Mouse (Mus musculus) left cerebral cortex, adult 9 months (tissue): ENCODE results near the gene Carm1.
"Not testable (repeated sequence)": the region's sequence is repeated elsewhere in the genome, so short reads cannot be mapped to it uniquely, and the experiment has no call there.

Source experiments
- DNase-seq, 2 experiments: peaks; one replicate each; pipeline ENCODE4 v3.0.0; 2022; ENCODE audit warnings: low spot score in 2 of 2

Gene Carm1

DNA sequence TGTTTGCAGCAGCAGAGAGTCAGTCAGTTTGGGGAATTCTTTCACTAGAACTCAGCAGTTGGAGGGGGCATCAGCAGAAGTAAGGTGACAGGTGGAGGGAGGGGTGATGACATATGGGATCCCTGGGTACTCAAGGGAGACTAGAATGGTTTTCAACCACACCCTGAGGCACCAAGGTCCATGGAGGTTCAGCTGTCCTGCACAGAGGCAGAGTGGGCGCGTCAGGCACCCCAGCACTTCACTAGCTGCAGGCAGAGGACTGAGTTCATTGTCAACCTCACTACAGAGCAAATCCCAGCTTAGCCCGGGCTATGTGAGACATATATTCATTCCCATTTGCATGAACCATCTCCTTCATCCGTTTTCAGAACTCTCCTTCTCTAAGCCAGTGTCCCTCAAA, 9.7 kb upstream of the Carm1 start:
- DNase-seq = no peak

DNA sequence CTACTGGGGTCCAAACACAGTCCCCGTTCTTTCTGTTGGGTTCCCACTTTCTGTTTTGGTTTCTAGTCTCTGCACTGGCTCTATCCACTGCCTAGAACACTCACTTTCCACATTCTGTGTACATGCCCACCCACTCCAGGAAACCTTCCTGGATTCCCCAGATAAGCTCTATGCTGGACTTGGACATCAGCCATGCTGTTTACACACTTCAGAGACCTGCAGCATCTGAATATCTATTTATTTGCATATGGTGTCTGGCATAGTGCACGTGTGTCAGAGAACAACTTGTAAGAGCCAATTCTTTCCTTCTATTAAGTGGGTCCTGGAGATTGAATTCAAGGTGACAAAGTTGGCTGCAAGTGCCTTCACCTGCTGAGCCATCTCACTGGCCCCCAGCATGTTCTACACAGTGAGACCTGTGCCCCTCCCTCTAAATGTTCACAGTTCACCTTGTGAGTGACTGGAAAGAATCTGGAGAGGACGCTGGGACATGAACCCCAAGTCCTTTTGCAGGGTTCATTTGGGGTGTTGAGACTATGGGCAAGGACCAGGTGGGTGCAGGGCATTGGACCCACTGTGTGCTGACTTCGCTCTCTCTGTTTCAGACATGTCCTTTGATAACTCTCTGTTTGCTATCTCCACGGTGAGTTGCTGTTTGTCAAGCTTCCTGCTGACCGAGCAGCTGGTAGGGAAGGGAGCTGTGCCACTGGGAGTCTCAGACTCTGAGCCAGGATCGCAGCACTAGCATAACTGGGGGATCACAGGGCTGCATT, 6.5 kb upstream of the Carm1 start:
- no peak for DNase-seq

DNA sequence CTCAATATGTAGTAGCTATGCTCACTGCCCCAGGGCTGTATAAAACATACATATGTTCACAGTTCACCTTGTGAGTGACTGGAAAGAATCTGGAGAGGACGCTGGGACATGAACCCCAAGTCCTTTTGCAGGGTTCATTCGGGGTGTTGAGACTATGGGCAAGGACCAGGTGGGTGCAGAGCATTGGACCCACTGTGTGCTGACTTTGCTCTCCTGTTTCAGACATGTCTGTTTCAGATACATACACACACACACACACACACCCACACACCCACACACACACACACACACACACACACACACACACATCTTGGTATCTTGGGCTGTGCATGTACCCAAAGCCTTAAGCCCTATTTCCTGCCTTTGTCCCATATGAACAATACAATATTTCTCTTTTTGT, 4.7 kb upstream of the Carm1 start:
- not testable (repeated sequence) for DNase-seq

DNA sequence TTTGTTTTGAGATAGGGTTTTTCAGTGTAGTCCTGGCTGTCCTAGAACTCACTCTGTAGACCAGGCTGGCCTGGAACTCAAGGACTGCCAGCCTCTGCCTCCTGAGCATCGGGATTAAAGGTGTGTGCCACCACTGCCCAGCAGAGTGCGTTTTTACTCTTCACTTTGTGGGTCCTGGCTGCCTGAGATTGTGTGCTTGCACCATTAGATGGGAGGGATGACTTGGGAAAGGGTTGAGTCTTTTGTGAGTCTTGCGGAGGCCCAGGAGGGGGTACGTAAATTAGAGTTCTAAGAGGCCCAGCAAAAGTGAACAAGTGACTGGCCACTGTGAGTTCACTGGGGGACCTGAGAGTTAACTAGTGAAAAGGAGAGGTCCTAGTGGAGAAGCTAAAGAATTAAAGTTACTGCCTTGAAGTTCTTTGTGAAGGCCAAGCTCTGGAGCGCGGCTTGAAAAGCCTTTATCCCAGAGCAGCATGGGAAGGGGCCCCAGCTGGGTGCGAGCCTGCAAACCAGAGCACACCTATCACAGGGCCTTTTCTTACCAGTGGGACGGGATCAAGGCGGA, 1.3 kb upstream of the Carm1 start:
- no peak for DNase-seq

DNA sequence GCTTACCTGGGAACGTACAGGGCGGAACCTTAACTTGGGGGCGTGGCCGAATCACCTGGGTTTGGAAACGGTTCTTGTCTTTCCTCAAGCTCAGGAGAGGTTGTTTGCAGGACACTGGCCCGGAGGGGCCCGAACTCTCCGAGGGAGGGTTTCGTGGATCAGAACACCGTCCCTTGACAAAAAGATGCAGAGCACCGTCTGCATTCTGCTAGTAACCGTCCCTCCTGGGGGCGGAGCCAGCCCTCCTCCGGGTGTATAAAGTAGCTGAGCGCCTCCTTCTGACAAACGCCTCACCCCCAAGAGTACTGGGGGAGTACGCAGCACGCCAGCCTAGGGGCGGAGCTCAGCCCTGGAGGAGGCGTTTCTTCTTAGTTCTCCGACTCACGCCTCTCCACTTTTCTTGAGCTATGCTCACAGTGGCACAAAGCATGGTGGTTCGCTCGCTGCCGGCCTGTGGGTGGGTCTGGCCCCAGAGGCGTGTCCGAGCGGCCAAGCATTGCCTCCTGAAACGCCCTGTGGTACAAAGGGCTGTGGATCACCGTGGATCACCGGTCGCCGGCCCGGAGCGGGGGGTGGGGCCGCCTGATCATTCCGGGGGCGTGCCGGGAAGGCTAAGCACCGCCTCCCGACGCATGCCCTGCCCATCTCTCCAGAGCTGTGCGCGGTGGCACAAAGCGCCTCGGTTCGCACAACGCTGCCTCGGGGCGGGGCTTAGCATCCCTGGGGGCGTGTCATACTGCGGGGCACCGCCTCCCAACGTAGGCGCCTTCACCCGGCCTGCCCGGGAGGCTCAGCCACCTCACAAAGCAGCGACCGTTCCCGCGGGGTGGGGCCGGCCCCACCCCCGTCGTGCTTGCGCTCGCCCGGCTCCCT, 542 bp upstream of the Carm1 start:
- DNase-seq = peak; percentile 98 to 99

DNA sequence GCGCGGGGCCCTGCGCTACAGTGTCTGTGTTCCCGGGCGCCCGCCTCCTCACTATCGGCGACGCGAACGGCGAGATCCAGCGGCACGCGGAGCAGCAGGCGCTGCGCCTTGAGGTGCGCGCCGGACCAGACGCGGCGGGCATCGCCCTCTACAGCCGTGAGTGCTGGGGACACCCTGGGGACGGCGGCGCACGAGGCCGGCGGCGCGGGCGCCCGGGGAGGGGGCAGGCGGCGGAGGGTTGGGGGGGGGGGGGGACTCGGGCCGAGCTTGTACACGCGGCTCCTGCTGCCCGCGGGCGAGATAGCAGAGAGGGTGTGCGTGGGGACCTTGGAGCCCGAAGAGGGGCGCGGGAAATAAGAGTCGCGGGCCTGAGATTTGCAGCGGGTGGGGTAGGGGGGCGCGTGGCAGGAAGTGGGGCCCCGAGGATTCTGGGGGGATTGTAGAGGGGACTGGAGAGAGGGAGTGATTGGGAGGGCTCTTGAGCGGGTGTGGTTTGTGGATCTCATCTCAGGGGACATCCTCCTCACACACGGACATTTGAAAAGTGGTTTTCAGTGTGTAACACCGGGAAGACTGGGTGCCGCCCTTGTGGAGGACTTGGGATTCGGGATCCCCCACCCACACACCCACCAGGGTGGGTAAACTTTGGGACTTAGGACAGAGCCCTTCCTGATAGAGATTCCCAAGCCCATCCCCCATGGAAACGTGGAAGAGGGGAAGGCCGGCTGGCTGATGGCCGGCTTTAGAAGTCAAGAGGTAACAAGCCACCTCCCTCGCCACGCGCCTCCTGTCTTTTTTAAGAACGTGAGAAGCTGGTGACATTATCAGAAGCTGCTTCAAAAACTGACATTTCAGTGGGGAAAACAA, 614 bp downstream of the Carm1 start:
- DNase-seq = peak; percentile 27 to 32

DNA sequence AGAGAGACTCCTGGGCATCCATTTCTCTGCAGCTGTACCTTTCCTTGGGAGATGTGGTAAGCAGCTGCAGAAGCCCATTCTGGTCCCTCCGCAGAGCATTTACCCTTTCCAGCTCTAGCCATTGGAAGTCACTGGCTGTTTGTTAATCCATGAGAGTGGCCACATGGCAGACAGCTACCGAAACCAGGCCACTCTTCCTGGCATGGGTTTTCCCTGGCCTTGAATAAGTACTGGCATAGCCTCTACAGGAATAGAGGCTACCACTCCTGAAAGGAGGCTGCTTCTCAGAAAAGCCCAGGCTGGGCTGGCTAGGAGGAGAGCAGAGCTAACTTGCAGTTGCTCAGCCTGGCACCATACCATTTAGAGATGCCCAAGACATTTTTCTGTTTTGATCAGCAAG, 4.4 kb downstream of the Carm1 start:
- no peak for DNase-seq

DNA sequence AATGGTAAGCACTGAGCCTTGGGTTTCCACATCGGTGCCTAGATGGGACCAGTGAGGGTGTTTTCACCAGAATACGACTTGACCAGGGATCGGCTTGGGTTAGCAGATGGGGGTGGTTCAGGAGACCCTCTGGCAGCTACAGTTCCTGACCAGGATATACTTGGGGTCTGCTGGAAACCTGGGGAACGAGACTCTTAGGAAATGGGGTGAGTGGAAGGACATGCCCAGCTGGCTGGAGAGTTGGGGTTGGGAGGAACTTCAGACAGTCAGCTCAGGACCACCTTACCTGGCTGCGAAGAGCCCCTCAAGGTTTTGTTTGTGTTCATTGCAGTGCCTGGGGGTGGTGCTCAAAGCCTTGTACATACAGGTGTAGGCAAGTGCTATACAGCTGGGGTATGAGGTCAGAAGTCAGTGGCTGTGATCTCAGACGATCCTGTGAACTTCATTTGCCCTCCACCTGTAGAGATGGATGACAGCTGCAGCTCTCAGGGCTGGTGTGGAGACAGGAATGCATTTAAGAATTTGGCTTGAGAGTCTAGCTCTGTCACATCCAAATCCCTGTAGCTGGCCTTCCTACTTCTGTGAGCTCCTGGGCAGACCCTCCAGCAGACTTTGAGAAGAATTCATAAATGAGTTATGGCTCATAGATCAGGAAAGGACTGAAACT, 7.0 kb downstream of the Carm1 start:
- no peak for DNase-seq

DNA sequence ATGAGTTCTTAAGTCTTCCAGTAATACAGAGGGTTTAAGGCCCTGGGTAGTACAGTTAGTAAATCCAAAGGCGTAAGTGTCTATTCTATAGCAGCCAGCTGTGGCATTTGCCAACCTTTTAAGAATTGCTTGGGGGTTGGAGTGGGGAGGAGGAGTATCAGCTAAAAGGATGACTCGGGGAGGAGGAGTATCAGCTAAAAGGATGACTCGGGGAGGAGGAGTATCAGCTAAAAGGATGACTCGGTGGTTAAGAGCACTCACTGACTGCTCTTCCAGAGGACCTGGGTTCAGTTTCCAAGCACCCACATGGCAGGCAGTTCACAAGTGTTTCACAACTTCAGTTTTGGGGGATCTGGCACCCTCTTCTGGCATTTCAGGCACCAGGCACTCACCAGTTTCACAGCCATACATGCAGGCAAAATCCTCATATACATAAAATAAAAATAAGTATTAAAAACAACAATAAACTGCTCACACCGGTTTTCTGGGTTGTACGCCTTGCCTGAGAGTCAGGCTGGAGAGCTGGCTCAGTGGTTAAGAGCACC, 8.6 kb downstream of the Carm1 start:
- no peak for DNase-seq

DNA sequence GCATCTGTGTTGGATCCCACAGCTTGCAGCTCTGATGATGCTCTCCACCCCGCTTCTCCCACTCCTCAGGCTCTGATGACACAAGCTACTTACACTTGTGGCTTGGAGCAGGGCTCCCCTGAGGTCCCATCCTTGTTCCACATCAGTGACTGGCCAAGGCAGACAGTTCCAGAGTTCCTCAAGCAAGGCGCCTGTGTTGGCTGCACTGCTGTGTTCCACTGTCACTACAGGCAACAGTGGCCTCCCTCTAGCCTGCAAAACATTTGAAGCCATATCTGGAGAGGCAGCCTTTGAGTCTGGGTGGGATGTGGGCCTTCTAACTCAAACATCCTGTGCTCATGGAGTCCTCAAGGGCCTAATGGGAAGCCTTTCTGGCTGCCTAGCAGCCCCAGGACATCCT, 10.3 kb downstream of the Carm1 start:
- no peak for DNase-seq

DNA sequence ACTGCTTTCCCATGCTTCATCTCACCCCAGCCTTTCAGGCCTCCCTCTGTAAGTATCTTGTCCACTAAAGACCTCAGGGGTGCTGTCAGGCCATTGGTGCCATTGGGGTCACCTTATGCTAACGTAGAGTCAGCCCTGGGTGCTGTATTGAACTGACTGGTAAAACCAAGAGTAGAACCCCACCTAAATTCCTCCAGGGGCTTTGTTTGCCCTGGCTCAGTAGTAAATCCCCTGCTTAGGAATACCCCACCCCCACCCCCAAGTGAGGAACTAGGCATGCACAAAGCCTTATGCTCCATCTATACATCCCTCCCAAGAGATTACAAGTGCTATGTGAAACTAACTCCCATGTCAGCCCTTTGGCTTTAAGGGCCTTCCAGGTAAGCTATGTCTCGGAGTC, 10.9 kb downstream of the Carm1 start:
- DNase-seq = no peak

DNA sequence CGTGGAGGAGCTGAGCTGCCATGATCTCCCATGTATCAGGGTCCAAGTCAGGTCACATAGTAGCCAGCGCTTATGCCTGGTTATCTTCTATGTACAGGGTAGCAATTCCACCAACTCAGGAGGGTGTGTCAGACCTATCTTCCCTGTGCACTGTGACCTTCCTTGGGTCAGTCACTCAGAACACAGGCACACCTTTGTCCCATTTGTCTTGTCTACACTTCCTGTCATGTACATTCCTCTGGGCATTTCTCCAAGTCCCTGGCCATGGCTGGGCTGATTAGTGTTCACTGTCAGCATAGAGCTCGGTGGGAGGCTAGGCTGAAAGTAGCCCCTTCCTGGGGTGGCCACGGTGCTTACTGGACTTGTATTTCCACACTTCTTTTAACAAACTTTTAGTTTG, 11.7 kb downstream of the Carm1 start:
- DNase-seq = no peak

DNA sequence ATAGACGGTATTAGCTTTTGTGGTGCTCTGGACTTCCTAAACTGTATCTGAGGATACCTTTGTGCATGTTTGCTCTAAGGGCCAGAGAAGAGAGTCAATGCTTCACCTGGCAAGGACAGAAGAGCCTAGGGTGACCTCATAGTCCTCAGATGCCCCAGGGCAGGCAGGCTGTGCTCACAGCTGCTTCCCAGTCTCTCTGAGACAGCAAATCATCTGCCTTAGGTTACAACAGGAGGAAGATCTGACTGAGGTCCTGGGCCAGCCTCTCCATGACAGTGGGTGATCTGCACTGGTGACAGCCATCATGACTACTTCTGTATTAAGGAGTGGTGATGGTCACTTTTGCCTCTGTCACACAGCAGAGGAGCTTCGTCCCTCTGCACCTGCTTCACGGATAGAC, 12.5 kb downstream of the Carm1 start:
- DNase-seq = no peak

DNA sequence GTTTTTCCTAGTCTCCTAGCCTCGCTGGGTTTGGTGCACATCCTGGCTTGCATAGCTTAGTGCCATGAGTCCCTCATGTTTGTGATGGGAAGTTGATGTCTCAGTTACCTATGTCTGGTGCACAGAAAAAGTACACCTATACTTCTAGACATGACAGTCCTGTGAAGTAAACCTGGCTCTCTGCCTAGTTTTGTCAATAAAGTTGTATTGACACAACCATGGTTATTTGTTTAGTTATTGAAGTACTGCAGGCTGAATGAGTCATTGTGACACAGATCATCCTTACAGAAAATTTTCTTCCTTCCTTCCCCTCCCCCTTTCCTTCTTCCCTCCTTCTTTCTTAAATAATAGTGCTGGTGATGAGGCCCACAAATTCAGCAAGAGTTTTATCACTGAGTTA, 17.7 kb downstream of the Carm1 start:
- DNase-seq = no peak

DNA sequence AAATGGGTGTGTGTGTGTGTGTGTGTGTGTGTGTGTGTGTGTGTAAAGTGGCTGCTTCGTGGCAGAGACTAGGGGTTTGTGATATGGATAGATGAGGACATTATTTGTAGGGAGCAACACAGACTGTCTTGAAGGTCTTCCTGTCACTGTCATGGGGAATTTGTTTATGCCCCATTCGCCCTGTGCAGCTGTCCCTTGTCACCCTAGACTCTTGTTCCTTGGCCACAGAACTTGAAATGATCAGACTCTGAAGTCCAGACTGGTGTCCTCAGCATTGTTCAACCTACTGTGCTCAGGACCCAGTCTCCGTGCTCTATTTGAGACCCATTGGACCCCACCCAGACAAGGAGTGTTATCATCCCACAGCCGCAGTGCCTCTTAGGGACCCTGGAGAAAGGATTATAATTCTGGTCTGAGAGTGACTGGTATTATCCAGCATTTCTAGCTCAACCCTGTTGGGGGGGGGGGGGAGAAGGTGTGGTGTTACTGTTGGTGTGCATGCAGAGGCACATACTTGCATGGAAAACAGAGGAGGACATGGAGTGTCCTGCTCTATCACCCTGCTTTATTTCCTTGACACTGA, 18.4 kb downstream of the Carm1 start:
- DNase-seq = no peak

DNA sequence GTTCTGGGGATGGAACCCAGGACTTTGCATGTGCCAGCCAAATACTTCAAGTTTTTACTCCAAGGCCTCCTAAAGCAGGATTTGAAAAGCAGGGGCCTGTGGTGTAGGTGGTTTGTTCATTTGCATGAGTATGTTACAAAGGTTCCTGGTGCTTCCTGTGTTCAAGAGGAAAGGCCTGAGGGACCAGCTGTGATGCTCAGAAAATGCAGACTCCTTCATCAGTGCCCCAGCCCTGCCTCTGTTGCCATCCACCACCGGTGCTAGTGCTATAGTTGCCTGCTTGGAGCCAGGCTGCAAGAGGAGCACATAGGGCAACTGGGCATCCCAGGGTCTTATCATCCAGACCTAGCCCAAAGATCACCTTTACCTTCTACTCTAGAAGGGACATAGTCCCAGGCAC, 19.8 kb downstream of the Carm1 start:
- DNase-seq = no peak

DNA sequence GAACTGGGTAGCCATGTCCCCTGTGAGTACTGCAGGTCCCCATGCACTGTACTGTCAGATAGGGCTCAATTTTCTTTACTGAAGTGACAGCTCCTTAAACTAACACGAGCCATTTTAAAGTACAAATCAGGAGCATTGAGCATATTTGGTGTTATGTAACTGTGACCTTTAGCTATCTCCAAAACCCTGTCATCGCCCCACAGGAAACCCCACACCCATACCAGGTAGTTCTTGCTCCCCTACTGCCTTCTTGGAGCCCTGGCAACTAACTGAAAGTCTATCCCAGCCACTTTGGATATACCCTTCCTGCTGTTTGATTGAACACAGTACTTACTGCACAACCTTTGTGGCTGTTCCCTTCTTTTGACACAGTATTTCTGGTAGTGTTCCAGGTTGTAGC, 20.4 kb downstream of the Carm1 start:
- DNase-seq = no peak

DNA sequence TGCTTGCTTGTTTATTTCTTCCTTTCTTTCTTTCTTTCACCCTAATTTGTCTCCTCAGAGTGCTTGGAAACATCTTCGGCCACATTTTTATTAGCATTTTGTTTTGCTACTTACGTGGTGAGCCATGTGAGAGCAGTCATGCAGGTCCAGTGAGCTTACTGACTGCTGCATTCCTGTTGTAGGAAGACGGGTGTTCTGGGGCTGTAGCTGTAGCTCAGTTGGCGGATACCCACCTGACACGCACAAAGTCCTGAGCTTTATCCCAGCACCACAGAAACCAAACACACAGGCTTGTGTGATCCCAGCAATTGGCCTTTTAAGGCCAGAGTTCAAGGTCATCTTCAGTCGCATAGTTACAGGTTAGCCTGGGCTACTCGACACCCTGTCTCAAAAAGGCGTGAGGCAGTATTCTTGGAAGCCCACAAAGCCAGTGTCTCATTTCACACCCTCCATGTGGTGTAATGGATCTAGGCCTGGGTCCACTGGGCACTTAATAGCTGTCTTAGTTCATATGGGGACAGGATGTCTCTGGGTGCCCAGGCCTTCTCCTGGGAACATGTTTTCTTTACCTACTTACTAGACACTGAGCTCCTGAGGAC, 22.1 kb downstream of the Carm1 start:
- DNase-seq = no peak

DNA sequence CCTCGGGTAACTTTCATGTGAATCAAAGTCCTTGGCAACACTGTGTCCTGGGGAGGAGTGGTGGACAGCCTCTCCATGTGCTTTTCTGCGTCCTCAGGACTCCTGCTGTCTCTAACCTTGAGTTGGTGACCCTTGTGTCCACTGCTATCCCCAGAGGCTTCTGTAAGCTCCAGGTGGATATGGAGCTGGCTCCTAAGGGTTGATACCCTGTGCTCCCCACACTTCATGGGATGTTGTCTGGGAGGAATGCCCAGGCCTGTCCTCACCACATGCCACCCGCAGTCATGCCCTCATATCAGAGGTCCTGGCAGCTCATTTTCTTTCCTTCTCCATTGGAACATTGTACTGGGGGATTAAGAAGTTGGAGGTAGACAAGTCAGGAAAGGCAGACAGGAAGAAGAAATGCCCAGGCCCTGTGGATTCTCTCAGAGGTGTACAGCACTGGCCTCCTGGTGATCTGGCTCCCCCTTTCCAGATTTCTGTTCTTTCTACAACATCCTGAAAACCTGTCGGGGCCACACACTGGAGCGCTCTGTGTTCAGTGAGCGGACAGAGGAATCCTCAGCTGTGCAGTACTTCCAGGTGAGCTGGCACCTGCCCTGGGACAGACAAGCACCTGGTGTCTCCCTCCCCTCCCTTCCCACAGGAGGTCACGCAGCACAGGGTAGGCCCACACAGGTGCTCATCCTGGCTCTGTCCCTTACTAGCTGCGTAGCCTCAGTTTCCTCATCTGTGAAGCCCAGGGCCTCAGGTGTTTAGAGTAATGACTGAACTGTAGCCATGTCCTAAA, 27.5 kb downstream of the Carm1 start:
- no peak for DNase-seq
